Mouse (Mus musculus) right cerebral cortex, adult 18-20 months (tissue): Measurements from ENCODE around the gene Gm20518.
A peak's percentile ranks its signal among the peaks of the same experiment; 100 is the strongest.

Experiments
- DNase-seq: peaks from one replicate; pipeline ENCODE4 v3.0.0; 2022; ENCODE audit warnings: mixed read lengths

The Gm20518 gene

GRCm38 (mm10) chr16:17893923-17894322, 2.5 kb upstream of the Gm20518 start, which contains the start of gene Tssk1:
Gene Tssk1, plus strand, starts transcription at chr16:17894223.
- DNase-seq, result no peak

GRCm38 (mm10) chr16:17892606-17893005, 1.1 kb upstream of the Gm20518 start:
- DNase-seq, result no peak

DNA sequence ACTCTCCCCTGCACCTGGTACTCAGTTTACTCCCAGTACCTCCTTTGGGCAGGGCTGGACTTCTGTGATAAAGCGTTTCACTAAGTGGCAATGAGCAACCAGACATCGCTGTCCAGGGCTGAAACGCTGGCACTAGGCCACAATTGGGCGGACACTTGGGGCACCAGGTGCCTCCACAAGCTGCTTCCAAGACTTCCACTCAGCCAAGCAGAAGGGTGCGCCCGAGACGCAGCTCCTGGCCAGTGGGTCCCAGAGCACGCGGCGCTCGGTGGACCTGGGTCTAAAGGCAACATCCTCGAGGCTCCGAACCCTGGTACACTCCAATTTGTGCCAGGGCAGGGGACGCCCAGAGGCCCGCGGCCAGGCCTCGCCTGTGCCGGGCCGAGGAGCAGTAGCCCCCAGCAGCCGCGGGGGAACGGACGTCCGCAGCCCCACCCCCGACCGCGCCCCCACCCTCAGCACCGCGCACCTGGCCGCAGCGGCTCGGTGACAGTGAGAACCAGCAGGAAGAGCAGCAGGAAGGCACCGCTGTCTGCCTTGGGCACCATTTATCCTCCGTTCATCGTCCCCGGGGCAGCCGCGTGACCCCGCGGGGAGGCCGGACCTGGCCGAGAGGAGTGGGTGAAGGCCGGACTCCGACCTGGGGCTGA, 429 bp downstream of the Gm20518 start:
- peak; percentile 57 for DNase-seq

GRCm38 (mm10) chr16:17890342-17890727, 1.1 kb downstream of the Gm20518 start:
- no peak for DNase-seq

DNA sequence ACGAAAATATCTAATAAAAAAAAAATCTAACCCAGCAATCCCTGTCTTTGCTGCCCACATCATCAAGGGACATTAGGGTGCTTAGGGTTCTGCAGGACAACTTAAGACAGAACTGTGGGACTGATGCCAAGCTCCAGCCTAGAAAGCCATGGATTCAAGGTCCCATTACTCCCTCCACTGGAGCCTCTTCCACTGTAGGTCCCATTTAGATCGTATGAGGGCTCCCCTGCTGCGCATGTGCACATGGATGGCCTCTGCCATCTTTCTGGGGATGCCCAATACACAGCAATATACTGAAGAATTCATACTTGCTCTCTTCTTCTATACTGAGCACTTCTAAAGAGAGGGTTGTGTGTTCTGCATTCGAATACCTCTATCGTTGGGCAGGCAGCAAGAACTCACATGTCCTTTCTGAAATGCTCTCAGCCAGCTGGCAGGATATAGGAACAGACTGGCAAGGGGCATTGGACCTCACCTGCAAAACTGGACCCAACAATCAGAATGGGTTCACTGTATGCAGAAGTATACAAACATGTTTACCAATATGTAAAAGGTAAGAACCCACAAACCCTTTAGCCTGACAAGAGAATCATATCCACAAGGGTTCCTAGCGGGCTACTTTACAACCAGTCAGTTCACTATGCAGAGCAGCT, 1.7 kb downstream of the Gm20518 start:
- DNase-seq, result no peak

GRCm38 (mm10) chr16:17884116-17884515, 7.4 kb downstream of the Gm20518 start:
- no peak for DNase-seq

DNA sequence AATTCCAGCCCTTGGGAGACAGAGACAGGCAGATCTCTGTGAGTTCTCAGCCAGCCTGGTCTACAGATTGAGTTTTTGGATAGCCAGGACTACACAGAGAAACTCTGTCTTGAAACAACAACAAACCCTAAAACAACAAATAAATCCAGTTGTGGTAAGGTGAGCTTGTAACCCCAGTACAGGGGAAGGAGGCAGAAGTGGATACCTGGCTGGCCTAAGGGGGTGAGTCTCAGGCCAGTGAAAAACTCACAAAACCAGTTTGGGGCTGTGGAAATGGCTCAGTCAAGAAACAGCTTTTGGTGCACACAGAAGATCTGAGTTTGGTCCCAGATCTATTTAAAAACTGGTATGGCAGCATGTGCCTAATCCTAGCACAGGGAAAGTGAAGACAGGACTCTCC, 9.3 kb downstream of the Gm20518 start:
- DNase-seq, result no peak

GRCm38 (mm10) chr16:17879571-17879970, 11.9 kb downstream of the Gm20518 start:
- DNase-seq, result peak; percentile 35

DNA sequence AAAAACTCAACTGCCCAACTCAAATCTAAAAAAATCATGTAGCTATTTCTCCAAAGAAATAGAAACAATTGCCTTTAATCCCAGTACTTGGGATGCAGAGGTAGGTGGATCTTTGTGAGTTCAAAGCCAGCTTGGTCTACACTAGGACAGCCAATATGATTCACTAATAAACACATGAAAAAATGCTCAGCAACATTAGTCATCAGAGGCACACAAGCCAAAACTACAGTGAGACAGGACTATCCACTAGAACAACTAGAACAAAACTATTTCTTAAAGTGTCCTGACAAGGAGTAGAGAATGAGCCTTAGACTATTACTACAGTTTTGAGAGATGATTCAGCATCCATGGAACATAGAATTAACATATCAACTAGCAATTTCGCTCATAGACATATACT, 15.4 kb downstream of the Gm20518 start:
- DNase-seq, result no peak

DNA sequence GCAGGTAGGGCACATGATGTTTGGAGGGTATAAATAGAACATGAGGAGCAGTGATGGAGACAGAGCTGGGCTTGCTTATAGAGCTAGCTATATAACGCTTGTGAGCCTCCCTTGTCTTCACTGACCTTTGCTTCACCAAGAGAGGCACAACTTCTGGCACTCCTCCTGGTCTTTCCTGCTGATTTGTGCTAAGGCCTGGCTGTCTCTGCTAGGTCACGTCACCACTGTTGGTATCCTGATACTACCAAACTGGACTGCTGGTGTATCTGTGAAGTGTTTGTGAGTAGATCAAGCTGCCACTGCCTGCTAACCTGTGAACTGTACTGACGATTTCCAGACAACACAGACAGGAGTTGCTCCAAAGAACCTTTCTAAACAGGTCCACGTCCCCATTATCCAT, 16.3 kb downstream of the Gm20518 start:
- DNase-seq, result no peak

DNA sequence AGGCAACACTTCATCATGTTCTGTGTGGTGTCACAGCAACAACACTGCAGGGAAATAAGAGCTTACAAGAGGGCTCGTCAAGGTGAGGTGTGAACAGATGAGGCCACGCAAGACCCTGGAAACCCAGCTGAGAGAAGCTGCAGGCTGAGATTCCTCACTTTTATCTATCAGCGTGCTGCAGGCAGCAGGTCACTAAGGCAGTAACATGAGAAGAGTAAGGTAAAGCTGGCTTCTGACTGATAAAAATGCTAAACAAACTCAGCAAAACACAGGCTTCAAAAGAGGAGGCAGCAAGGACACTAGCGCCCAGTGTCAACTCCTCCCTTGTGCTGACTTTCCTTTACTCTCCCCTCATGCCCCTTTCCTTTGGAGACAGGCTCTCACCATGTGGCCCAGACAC, 18.5 kb downstream of the Gm20518 start:
- DNase-seq, result no peak

DNA sequence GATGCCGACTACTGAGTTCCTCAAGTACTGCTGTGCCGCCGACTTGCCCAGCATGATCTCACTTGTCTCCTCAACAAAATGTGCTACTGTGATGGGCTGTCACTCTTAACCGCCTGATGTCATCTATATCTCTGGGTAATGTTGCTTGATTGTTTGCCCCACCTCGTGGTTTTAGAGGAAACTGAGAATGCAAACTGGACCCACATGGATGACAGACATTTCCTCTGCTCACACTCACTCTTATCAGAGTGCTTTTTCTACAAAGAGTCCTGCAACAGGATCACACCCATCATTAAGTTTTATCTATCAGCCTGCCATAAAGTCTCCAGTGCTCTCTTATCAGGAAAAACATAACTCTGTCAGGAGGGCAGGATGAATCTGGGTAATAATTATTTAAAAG, 20.2 kb downstream of the Gm20518 start:
- DNase-seq, result no peak

DNA sequence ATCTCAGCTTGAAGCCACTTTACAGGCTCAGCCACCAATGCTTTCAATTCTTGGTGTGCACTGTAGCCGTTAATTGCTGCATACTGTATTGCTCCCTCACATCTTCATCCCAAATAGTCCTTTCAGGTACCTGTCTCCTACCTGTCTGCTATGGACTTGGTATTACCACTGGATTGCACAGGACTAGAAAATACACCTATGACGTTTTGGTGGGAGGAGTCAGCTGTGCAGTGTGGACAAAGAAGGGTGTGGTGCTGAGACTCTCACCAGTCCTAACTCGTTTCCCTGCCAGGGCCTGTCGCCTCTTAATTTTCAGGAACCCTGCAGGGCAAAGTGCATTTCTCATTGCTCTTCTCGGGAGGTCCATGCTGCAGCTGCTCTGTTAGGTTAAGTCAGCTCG, 25.7 kb downstream of the Gm20518 start:
- no peak for DNase-seq

DNA sequence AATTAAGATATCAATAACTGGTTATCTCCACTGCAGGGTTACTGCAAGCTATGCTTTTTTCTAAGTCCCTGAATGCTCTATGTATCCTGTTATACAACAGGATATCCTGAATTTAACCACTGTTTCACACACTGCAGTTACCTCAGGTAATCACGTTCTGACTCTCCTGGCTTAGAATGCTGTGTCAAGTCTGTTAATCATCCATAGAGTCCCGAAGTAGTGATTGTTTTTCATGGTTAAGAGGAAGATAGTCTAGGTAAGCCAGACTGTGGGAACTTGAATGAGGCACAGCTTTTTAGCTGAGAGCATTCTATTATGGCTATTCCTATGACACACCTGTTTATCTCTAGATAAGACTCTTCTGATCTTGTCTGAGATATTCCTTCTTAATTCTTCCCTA, 26.2 kb downstream of the Gm20518 start:
- DNase-seq, result no peak

DNA sequence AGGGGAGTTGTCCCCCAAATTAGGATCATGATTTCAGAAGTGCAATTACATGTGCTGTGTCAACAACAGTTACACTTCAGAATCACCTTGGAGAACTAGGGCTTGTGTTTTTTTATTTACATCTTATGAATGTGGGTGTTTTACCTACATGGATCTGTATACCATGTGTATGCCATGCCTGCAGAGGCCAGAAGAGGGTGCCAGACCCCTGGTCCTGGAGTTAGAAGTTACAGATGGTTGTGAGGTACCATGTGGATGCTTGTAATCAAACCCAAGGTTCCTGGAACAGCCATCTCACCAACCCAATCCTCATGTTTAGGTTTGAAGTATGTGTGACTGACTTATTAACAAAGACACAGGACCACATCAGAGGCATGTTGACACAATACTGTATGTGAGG, 32.9 kb downstream of the Gm20518 start:
- DNase-seq, result no peak

- no peak for DNase-seq
These were observed 34.3 kb downstream of the Gm20518 start for GRCm38 (mm10) chr16:17857157-17857556.

DNA sequence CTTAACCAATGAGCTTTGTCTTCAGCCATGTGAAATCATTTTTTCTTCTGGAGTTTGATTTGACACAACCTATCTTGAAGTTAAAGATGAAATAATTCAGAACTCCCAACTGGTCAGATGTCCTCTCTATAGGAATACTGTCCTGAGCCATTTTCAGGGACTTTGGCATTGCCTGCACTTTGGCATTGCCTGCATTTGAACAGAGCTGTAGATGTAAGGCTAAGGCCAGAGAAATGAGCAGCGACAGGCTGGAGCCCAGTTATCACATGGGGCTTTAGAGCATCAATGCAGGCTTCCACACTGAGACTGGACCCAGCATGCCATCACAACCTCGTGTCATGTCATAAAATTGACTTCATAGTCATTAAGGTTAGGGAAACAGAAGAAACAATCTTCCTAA, 38.2 kb downstream of the Gm20518 start:
- no peak for DNase-seq

DNA sequence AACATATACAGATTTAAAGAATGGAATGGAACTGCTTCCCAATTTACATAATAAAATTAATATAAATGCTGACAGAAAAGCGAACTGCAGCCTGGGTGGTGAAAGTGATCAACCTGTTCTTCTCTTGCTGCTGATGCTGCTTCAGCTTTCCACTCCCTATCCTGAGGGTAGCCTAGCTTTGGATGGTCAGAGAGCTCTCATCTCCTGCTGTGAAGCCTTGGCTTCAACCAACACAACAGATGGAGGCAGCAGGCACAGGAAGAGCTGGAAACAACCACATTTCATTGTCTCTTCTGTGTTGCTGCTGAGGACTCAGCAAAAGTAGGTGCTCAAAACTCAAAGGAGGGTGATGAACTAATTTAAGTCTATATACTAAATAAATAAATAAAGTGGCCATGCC, 39.6 kb downstream of the Gm20518 start:
- DNase-seq, result no peak

DNA sequence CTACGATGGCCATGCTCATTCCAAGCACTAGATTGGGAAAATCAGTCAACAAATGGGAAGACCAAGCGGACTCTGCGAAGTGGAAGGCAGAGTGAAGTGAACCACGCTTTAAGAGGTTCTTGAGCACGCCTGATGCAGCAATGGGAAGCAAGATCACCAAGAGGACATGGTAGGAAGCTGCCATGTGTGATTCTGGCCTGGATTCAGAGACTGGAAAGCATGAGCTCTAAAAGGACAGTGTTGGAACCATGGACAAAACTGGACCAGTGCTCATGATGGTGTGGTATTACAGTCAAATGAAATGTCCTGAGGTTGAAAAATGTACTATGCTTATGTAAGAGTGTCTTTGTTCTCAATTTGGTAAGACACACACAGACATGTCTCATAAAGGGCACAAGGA, 40.1 kb downstream of the Gm20518 start:
- DNase-seq, result no peak

DNA sequence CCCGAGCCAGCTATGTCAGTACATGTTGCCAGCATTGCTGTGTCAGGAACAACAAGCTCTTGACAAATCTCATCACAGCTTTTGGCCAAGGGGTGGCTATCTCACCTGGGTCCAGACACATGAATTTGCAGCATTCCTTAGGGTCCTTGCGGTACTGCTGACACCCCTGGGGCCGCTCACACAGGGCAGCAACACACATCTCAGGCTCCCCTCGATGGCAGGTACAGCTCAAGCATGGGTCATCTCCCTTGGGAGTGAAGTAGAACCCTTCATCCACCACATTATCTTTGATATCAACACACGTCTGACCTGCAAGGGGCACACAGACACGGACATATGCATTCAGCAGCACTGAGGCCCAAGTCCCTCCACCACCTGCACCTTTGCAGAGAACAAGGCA, 42.0 kb downstream of the Gm20518 start:
- no peak for DNase-seq

DNA sequence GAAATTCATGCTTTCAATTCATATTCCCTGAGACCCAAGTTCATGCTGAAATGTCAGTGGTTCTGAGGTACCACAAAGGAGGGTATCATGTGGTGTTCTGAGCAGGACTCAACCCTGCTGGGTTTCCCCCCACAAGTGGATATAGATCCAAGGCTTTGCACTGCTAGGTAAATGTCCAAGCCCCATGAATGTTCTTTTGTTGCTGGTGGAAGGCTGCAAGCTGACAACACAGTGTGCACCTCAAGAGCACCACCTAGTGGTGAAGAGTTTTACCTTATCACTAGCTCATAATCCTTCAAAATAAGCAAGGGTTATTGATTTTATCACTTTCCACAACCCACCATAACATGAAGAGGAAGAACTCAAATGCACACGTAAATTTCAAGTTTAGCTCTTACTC, 42.5 kb downstream of the Gm20518 start:
- DNase-seq, result peak; percentile 59

- no peak for DNase-seq
These were observed 43.0 kb downstream of the Gm20518 start for GRCm38 (mm10) chr16:17848431-17848830.

DNA sequence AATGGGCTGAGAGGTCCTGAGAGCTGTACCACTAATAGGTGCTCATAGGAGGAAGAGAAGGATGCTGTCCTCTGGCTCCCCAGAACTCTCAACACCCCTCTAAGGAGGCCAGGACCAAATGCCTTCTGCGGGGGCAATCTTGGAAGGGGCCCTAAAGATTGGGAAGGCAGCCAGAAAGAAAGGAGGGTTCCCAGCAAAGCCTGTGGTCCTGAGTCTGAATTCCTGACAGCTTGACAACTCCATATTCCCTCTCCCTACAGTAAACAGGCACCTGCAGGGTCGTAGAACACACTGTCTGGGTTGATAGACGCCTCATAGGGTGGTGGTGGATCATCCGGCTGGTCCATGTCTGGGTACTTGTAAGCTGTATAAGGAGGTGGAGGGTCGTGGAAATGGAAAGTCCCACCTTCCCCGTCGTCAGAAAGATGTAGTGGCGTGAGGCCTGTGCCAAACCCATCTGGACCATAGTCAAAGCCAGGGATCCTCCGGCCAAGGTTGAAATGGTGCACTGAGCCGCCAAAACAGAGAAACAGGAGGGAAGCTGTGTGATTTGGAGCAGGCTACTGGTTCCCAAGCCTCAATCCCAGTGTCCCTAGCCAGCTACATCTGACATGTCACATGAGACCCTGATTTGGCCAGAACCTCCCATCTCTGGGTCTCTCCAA, 47.6 kb downstream of the Gm20518 start:
- DNase-seq, result no peak

DNA sequence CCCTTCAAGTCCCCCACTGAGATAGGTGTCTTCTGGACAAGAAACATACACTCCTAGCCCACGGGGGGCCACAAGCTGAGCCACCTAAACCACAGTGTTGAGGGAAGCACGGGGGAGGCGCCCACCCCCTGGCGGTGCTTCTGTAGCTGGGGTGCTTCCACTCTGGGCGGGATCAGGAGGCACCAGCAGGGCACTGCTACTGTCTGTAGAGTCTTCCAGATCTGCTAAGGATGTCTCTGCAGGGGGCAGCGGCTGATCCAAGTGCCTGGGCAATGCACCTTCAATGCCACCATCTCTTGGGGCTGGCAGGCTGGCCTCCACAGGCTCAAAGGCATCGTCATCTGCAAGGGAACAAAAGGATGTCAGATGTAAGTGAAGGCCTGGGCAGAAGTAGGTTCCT, 49.0 kb downstream of the Gm20518 start:
- DNase-seq, result no peak
